Mouse (Mus musculus) CH12.LX (cell line): ENCODE results near the gene Gm8237. TPM values are rescaled to one million over a fixed set of nuclear protein-coding genes. Genes with fewer than 3 reads are reported as not detected.
"Not testable (repeated sequence)": the region's sequence is repeated elsewhere in the genome, so short reads cannot be mapped to it uniquely, and the experiment has no call there.

Experiments used
- DNase-seq: peaks from one replicate; pipeline ENCODE4 v3.0.0-alpha.2; 2013; ENCODE audit errors: extremely low read depth
- H3K27ac ChIP-seq: 2 replicates; pipeline ENCODE4 v1.5.1; 2012; ENCODE audit warnings: low read depth, mild to moderate bottlenecking, control low read depth, moderate library complexity; ENCODE audit not compliant: insufficient read depth
- H3K27me3 ChIP-seq: replicated peaks from 2 replicates; pipeline ENCODE3; 2012; ENCODE audit warnings: inconsistent platforms
- H3K36me3 ChIP-seq, 2 experiments: replicated peaks in 1 of 2; 2 replicates each; pipeline versions ENCODE3 to v1.6.1; 2012; ENCODE audit warnings: inconsistent platforms in 1 of 2, low read length in 1 of 2, mild to moderate bottlenecking in 1 of 2, mixed read lengths in 1 of 2, moderate library complexity in 1 of 2; ENCODE audit not compliant: control insufficient read depth in 1 of 2, insufficient read depth in 1 of 2
- H3K4me1 ChIP-seq, 2 experiments: 2 replicates each; pipeline ENCODE4 v1.6.1; 2012; ENCODE audit warnings: inconsistent platforms in 1 of 2, moderate library complexity in 1 of 2; ENCODE audit not compliant: insufficient read depth in 2 of 2, control insufficient read depth in 1 of 2
- H3K4me2 ChIP-seq: 2 replicates; pipeline ENCODE4 v1.6.1; 2012; ENCODE audit warnings: low read depth, mild to moderate bottlenecking, control low read depth; ENCODE audit not compliant: poor library complexity, insufficient read depth, severe bottlenecking
- H3K4me3 ChIP-seq, 3 experiments: fragments of 150-350 bp in 1 of 3; sonication (generic) in 1 of 3; replicated peaks in 1 of 3; 2 replicates each; pipeline versions ENCODE3 to v1.5.1; 2011 to 2012; ENCODE audit warnings: low read depth in 2 of 3, low read length in 2 of 3, mild to moderate bottlenecking in 2 of 3, moderate library complexity in 2 of 3, control low read depth in 1 of 3, improper control_type of control experiment in 1 of 3, inconsistent platforms in 1 of 3, mixed read lengths in 1 of 3; ENCODE audit not compliant: poor library complexity in 1 of 3
- H3K79me2 ChIP-seq: replicated peaks from 2 replicates; pipeline ENCODE4 v1.6.1; 2012; ENCODE audit warnings: mild to moderate bottlenecking, moderate library complexity; ENCODE audit not compliant: control insufficient read depth, poor library complexity, insufficient read depth, severe bottlenecking; ENCODE audit errors: extremely low read depth
- H3K9ac ChIP-seq: 2 replicates; pipeline ENCODE4 v1.6.1; 2012; ENCODE audit warnings: low read depth, mild to moderate bottlenecking, control low read depth, moderate library complexity; ENCODE audit not compliant: insufficient read depth
- H3K9me3 ChIP-seq: replicated peaks from 2 replicates; pipeline ENCODE3; 2012; ENCODE audit warnings: low read length, inconsistent platforms, mixed read lengths
- dilution Hi-C: fragments of 300-500 bp; cut with MboI; formaldehyde crosslinking; loops from 2 replicates; pipeline ENCODE4 v1.14.3; 2020; ENCODE audit warnings: low sequenced_read_pairs; ENCODE audit not compliant: extremely low pct_unique_long_range_greater_than_20kb, extremely low pct_ligation_motif_present
- in situ Hi-C: fragments of 300-500 bp; cut with MboI; formaldehyde crosslinking; loops from 3 replicates; pipeline ENCODE4 v1.14.3; 2019; ENCODE audit warnings: low sequenced_read_pairs, low pct_ligation_motif_present, low pct_unique_long_range_greater_than_20kb, mixed read lengths
- polyA plus RNA-seq: library from polyadenylated mRNA; unstranded; fragments of >175 nt; gene quantifications from 2 replicates; pipeline ENCODE4 v1.2.1, GENCODE M21; 2012; ENCODE audit warnings: low read depth; ENCODE audit not compliant: insufficient read length
- total RNA-seq, 2 experiments: library from RNA; depleted of rRNA; stranded (reverse); fragments of 300-350 nt in 1 of 2; fragments of >200 nt in 1 of 2; gene quantifications; 2 replicates each; pipeline ENCODE4 v1.2.3; 2012 to 2014

Gm8237 gene
- total RNA-seq (2012; rRNA removed) (not detected in 2 replicates), total RNA-seq (2014; rRNA removed) (not detected in 2 replicates), polyA plus RNA-seq (not detected in 2 replicates)

- H3K79me2 ChIP-seq, in situ Hi-C loops, H3K36me3 ChIP-seq, dilution Hi-C loops, H3K4me3 ChIP-seq, H3K27ac ChIP-seq, H3K4me2 ChIP-seq, H3K27me3 ChIP-seq, H3K9ac ChIP-seq, H3K4me1 ChIP-seq, H3K9me3 ChIP-seq, DNase-seq: not testable (repeated sequence)
Measured at GRCm38 (mm10) chr14:5880241-5880640, at the start of gene Gm8237. Gm8237 (minus strand) TSS chr14:5880382.

DNA sequence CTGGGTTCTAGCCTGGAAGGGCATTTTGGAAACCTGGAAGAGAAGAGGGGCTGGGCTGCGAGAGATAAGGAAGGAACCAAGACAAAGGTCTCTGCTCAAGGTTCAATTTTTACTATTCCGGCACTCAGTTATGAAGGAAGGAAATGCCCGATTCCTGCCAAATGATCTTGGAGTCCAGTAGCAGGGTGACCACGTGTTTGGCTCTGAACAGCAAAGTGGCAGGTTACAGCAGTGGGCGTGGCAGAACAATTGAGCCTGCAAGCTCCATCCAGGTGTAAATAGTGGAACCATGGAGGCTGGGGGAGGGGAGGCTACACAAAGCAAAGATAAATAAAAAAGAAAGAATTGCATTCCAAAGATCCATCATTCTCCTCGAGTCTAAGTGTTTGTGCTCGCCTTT lies 43.1 kb upstream of the Gm8237 start:
- H3K9ac ChIP-seq, dilution Hi-C loops, H3K4me1 ChIP-seq, H3K36me3 ChIP-seq, H3K27ac ChIP-seq, H3K9me3 ChIP-seq, H3K79me2 ChIP-seq, H3K4me3 ChIP-seq, H3K4me2 ChIP-seq, DNase-seq, in situ Hi-C loops, H3K27me3 ChIP-seq: not testable (repeated sequence)

DNA sequence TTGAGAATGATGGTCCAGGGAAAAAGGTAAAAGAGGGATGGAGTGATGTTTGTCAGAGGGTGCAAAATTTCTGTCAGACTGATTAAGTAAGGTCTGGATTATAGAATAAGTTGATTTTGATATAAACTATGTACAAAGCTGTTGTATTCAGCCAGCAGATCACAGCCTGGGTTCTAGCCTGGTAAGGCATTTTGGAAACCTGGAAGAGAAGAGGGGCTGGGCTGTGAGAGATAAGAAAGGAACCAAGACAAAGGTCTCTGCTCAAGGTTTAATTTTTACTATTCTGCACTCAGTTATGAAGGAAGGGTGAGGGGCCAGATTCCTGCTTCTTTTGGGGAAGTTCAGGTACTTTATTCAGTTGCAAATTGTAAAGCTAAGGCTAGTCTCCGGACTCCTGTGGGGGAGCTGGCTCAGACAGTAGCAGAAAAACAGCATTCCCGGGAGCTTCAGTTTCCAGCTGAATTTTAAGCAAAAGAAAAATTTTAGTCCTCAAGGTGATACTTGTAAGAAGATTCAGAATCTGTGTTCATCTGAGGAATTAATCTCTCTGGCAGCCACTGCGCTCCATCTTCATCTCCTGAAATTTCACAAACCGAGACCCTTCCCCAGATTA lies 38.3 kb upstream of the Gm8237 start:
- H3K9me3 ChIP-seq, H3K4me1 ChIP-seq, H3K4me3 ChIP-seq, H3K79me2 ChIP-seq, H3K4me2 ChIP-seq, DNase-seq, in situ Hi-C loops, dilution Hi-C loops, H3K9ac ChIP-seq, H3K27ac ChIP-seq, H3K27me3 ChIP-seq, H3K36me3 ChIP-seq: not testable (repeated sequence)

DNA sequence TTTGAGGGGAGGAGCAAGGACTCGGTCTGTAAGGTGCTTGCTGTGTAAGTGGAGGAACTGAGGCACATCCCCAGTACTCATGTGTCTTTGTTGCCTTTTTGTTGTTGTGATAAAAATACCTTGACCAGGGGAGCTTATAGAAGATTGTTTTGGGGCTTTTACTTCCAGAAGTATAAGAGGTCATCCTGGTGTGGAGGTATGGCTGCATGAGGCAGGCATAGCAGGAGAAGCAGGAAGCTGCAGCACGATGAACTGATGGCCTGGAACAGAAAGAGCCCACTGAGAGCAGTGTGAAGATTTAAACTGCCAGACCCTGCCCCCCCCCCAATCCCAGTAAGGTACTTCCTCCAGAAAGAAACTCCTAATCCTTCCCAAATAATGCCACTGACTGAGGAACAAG lies 33.5 kb upstream of the Gm8237 start:
- dilution Hi-C loops, H3K36me3 ChIP-seq, H3K27ac ChIP-seq, H3K4me3 ChIP-seq, H3K9ac ChIP-seq, H3K27me3 ChIP-seq, DNase-seq, H3K79me2 ChIP-seq, in situ Hi-C loops, H3K4me1 ChIP-seq, H3K9me3 ChIP-seq, H3K4me2 ChIP-seq: not testable (repeated sequence)

- dilution Hi-C loops, H3K9me3 ChIP-seq, H3K4me3 ChIP-seq, H3K27me3 ChIP-seq, H3K4me1 ChIP-seq, H3K27ac ChIP-seq, in situ Hi-C loops, H3K79me2 ChIP-seq, DNase-seq, H3K4me2 ChIP-seq, H3K9ac ChIP-seq, H3K36me3 ChIP-seq: not testable (repeated sequence)
Measured at GRCm38 (mm10) chr14:5879791-5880190, 391 bp downstream of the Gm8237 start.

DNA sequence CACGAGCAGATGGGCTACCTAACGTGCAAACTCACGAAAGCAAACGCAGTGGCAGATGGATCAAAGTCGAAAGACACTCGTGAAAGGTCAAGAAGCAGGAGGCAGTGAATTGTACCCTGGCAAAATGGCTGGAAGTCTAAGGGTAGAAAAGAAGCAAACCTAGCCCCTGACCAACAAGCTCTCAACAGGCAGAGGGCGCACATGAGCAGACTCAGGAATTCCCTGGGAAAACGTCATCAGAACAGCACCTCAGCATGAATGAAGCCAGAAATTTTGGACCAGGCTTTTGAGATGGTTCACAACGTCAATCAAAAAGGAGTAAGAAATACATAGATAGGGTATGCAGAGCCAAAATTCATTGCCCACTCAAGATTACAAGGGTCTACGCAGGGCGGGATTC lies 1.0 kb downstream of the Gm8237 start:
- H3K4me2 ChIP-seq, H3K4me3 ChIP-seq, H3K36me3 ChIP-seq, H3K27me3 ChIP-seq, H3K9ac ChIP-seq, in situ Hi-C loops, DNase-seq, H3K4me1 ChIP-seq, H3K9me3 ChIP-seq, dilution Hi-C loops, H3K79me2 ChIP-seq, H3K27ac ChIP-seq: not testable (repeated sequence)
